Mouse (Mus musculus) gastrocnemius, postnatal 4 days (tissue): Measurements from ENCODE around the gene Stard3nl. TPM values are rescaled to one million over a fixed set of nuclear protein-coding genes. Genes with fewer than 3 reads are reported as not detected.
A peak's percentile ranks its signal among the peaks of the same experiment; 100 is the strongest.

Source experiments
- DNase-seq, 2 experiments: peaks; one replicate each; pipeline ENCODE4 v3.0.0; 2021 to 2022; ENCODE audit warnings: low spot score in 2 of 2, mixed read lengths in 2 of 2
- long read RNA-seq, 2 experiments: library from polyadenylated mRNA; stranded (forward); transcript quantifications; one replicate each; pipeline ENCODE4 v2.0.0; 2021
- total RNA-seq, 2 experiments: library from RNA; stranded (reverse); gene quantifications; 2 replicates each; pipeline ENCODE4 v1.2.3; 2021

Stard3nl gene
- total RNA-seq: 10 to 100 TPM; 22.2 to 25.0 TPM
- long read RNA-seq, experiment 1, transcript Stard3nl-201 (9 exons, 1,327 nt): major isoform, 23 of 27 reads
- long read RNA-seq, experiment 1, partial matches to known transcripts: 2 of 27 reads
- long read RNA-seq, experiment 1, other reads (novel, unspliced or antisense): 1 of 27 reads
- long read RNA-seq, experiment 2, transcript Stard3nl-201 (9 exons, 1,327 nt): major isoform, 28 of 32 reads
- long read RNA-seq, experiment 2, partial matches to known transcripts: 1 of 32 reads
- long read RNA-seq, experiment 2, other reads (novel, unspliced or antisense): 2 of 32 reads

GRCm38 (mm10) chr13:19395688-19396354, at the start of gene Stard3nl:
TSS of gene Stard3nl (minus strand) at chr13:19395795.
- DNase-seq: peak; percentile 93 to 99

DNA sequence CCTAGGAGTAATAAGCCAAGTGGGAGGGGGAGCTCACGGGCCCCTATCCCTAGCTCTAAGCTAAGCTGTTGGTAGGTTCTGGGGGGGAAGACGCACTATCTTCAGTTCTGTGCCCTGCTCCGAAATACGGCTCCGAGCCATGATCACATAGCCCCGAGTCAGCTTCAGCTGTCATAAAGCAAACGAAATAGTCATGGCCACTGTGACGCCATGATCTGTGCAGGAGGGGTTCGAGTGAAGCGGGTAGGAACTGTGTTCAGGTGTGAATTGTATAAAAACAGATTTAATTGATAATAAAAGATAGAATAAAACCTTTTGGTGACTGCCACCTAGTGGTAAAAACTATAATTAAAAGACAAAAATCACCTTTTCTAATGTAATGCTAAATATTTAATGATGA, 42.4 kb upstream of the Stard3nl start:
- no peak for DNase-seq

DNA sequence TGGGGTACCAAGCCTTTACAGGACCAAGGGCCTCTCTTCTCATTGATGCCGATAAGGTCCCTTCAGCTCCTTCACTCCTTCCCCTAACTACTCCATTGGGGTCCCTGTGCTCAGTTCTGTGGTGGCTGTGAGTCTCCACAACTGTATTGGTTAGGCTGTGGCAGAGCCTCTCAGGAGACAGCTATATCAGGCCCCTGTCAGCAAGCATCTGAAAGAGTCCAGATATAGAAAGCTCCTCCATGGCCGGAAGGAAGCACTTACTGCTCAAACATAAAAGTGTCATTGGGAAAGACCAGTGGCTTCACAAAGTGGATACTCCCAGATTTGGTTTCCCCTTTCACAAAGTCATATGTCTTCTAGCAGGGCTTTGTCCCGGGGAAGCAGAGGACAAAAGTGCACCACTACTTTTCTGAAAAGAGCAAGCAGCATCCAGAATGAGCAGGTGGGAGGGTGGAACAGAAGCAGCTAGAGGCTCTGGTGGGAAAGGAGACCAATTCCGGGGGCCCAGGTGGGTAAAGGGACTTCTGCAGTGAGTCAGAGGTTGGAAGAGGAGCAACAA, 34.3 kb upstream of the Stard3nl start:
- DNase-seq: no peak

GRCm38 (mm10) chr13:19428076-19428475, 32.5 kb upstream of the Stard3nl start:
- DNase-seq: no peak

- no peak for DNase-seq
These were observed 29.0 kb upstream of the Stard3nl start for GRCm38 (mm10) chr13:19424563-19424962.

DNA sequence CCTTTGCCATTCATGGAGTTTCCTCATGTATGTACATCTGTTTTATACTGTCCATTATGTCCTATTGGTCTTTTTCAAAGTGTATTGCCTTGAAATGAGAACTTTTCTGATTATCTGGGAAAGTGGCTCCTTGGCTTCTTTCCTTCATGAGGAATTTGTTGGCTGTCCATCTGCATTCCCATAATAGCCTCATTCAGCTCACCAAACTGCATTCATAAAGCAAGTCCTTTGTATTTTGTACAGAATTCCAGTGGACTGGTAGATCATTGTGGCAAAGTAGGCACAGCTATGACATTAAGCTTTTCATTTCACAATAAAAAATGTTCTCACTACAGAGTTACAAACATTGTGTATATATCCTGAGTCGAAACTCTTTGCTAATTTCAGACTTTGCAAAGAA, 26.9 kb upstream of the Stard3nl start:
- DNase-seq: no peak

GRCm38 (mm10) chr13:19417885-19418521, 22.4 kb upstream of the Stard3nl start:
- DNase-seq: no peak

DNA sequence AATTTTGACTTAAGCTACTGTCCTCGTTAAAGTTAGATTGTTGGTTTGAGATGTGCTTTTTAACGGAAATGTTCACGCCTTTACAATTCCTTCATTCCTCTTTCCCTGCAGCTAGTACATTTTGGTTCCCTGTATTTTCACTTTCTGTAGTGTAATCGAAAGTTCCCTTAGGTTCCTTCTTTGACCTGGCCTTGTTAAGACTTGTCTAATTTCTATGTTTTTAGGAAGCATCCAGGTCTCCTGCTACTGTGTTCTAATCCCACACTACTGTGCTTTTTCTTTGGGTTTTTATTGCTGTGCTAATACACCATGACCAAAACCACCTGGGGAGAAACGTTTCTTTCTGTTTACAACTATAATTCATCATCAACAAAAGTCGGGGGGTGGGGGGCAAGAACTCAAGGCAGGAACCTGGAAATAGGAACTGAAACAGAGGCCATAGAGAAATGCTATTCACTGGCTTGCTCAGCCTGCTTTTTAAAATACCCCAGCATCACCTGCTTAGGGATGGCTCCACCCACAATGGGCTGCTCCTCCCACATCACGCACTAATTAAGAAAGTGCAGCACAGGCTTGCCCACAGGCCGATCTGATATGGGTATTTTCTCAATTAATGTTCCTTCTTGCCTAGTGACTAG, 20.4 kb upstream of the Stard3nl start:
- DNase-seq: no peak

DNA sequence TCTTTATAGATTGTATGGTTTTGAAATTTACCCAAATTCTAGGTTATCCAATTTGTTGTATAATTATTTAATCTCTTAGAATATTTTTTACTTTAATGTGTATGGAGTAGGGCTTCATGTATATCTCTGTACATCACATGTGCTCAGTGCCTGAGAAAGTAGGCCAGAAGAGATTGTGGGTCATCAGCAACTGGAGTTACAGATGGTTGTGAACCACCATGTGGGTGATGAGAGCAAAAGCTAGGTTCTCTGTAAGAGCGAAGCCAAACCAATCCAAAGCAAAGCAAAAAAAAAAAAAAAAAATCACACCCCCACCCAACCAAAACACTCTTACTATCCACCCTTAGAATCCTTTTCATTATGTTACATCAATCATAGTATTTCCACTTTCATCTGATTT, 19.7 kb upstream of the Stard3nl start:
- DNase-seq: no peak

- no peak for DNase-seq
These were observed 16.8 kb upstream of the Stard3nl start for GRCm38 (mm10) chr13:19412334-19412939.

GRCm38 (mm10) chr13:19411886-19412285, 16.3 kb upstream of the Stard3nl start:
- no peak for DNase-seq

DNA sequence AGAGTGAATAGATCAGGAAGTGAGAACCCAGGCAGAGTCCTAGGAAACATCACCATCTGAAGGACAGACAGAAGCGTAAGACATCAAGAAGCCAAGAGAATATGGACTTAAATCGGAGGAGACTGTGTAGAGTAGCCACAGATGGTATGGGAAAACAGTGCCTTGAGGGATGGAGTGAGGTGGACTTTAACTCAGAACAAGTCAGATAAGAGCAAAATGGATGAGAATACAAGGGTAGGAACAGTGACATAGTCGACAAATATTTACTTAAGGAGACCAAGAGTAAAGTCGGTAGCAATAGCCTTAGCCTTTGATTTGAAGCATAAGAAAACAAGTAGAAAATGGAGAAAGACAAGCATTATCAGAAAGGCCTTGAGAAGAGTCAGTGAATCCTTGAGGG, 15.1 kb upstream of the Stard3nl start:
- no peak for DNase-seq

DNA sequence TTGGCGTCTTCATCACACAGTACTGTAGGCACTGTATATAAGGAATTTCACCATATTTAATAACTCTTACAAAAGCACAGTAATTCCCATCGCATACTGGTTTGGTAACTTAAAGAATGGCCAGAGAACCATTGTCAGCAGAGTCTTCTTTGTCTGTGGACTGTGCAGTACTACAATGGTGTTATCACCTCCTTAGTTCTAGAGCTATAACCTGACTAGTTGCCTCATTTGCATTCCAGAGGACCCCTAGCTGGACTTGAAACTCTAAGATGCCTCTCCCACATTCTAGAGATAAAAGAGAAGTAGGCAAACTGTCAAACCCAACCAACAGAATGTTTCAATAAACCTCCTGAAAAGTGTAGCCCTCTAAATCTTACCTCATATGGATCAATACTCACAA, 12.4 kb upstream of the Stard3nl start:
- no peak for DNase-seq

- DNase-seq: no peak
These were observed 9.0 kb upstream of the Stard3nl start for GRCm38 (mm10) chr13:19404623-19405022.

DNA sequence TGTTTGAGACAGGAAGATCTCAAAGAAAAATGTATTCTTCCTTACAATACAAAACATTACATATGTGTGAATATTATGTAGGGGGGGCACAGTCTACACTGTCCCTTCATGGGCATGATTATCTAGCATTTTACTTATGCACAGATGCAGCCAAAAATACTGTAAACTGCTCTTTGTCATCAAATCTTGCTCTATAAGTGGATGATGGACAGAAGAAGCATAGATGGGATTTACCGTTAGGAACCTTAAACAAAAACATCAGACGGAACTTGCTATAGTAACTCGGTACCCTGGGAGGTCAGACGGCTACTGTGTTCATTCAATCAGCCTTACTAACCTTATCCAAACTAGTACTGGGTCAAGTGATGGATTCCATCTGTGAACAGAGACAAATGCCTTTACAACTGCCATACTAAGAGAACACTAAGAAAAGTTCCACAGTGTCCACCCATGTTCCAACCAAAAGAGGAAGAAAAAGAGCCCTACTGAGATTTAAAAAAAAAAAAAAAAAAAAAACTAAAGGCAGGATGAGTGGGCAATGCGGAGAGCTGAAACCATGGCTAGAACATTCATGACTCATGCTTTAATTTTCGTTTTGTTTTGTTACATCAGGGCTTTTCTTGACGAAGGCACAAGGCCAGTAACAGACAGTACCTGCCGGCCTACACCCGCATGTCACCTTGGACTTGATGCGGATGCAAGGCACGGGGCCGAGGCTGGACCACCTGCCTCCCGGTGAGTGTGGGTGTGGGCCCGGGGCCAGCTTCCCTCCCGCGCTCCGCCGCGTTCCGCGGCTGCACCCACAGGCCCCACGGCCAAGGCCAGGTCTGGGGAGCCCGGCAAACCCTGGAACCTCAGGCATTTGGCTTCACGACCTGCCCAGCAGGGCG, 552 bp downstream of the Stard3nl start:
- DNase-seq: no peak

- DNase-seq: no peak
These were observed 1.4 kb downstream of the Stard3nl start for GRCm38 (mm10) chr13:19394171-19394570.

DNA sequence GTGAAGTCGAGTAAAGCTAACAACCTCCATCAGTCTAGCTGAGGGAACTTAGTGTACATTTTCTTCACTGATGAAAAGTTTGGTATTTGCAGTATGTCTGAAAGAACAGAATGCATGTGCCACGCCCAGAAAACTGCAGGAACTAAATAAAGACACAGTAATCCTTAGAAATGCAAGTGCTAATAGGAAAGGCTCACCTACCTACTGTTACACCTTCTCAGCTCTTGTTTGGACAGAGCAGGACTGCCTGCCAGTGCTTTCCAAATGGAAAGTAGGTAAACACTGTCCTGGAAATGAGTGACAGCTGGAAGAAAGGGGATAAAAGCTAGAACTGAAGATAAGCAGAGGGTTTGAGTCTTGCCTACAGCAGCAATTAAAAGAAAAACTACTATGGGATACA, 1.9 kb downstream of the Stard3nl start:
- no peak for DNase-seq

- no peak for DNase-seq
These were observed 4.0 kb downstream of the Stard3nl start for GRCm38 (mm10) chr13:19391608-19392007.

GRCm38 (mm10) chr13:19390296-19390695, 5.3 kb downstream of the Stard3nl start:
- no peak for DNase-seq

- no peak for DNase-seq
These were observed 5.7 kb downstream of the Stard3nl start for GRCm38 (mm10) chr13:19389896-19390295.
